Mouse (Mus musculus) intestine, postnatal 0 days (tissue): Measurements from ENCODE around the gene Myl9. TPM values are rescaled to one million over a fixed set of nuclear protein-coding genes. Genes with fewer than 3 reads are reported as not detected.

Experiments used
- ATAC-seq: fragments of 200-750 bp; cut with Nextera tagmentation; 2 replicates; pipeline ENCODE4 v1.8.0; 2017; ENCODE audit warnings: mild to moderate bottlenecking, moderate TSS enrichment, moderate library complexity
- H3K27ac ChIP-seq: fragments of 300-500 bp; sonication (generic); 2 replicates; pipeline ENCODE4 v1.5.1; 2014; ENCODE audit warnings: mild to moderate bottlenecking, low read depth, low read length, moderate library complexity
- H3K27me3 ChIP-seq: fragments of 300-500 bp; sonication (generic); replicated peaks from 2 replicates; pipeline ENCODE4 v1.6.1; 2014; ENCODE audit warnings: low read length, mixed read lengths; ENCODE audit not compliant: control insufficient read depth, insufficient read depth
- H3K36me3 ChIP-seq: fragments of 300-500 bp; sonication (generic); 2 replicates; pipeline ENCODE4 v1.6.1; 2014; ENCODE audit warnings: mild to moderate bottlenecking, moderate library complexity; ENCODE audit not compliant: control insufficient read depth, insufficient read depth
- H3K4me1 ChIP-seq: fragments of 300-500 bp; sonication (generic); replicated peaks from 2 replicates; pipeline ENCODE4 v1.6.1; 2014; ENCODE audit warnings: antibody characterized with exemption, low read length, mixed read lengths; ENCODE audit not compliant: control insufficient read depth, insufficient read depth
- H3K4me2 ChIP-seq: fragments of 300-500 bp; sonication (generic); replicated peaks from 2 replicates; pipeline ENCODE4 v1.6.1; 2014; ENCODE audit warnings: low read depth, mild to moderate bottlenecking, moderate library complexity
- H3K4me3 ChIP-seq: fragments of 300-500 bp; sonication (generic); 2 replicates; pipeline ENCODE4 v1.5.1; 2014; ENCODE audit warnings: low read depth, low read length
- H3K9ac ChIP-seq: fragments of 300-500 bp; sonication (generic); 2 replicates; pipeline ENCODE4 v1.6.1; 2014; ENCODE audit warnings: mild to moderate bottlenecking, low read depth, low read length
- H3K9me3 ChIP-seq: fragments of 300-500 bp; sonication (generic); 2 replicates; pipeline ENCODE4 v1.6.1; 2016; ENCODE audit warnings: mixed run types; ENCODE audit not compliant: control insufficient read depth
- CTCF ChIP-seq: sonication (generic); IDR thresholded peaks from 2 replicates; pipeline ENCODE4 v1.5.1; 2016; ENCODE audit warnings: low read depth, mild to moderate bottlenecking, control low read depth, antibody characterized with exemption, moderate library complexity
- WGBS: fragments of 180-500 bp; shearing (Covaris S2); extraction: QIAGEN DNeasy Blood & Tissue Kit; methylation state at CpG from one replicate; pipeline ENCODE4 v1.1.7; 2014; 5-methylcytosine and 5-hydroxymethylcytosine counted together
- polyA plus RNA-seq: library from polyadenylated mRNA; unstranded; fragments of >200 nt; fragmentation: Nextera tagmentation; extraction: Ambion mirVana; gene quantifications from 2 replicates; pipeline ENCODE4 v1.2.1, GENCODE M21; 2015

Gene Myl9
- polyA plus RNA-seq, 1 experiment from 2014 or later, result 1,325 TPM

- H3K27me3 ChIP-seq, result no peaks in the 10 kb centered on the region
- no peaks in the 10 kb centered on the region for H3K4me1 ChIP-seq
- no peak overlapping the region for H3K4me2 ChIP-seq
- peaks cover 30% of the 10 kb centered on the region for H3K36me3 ChIP-seq
- 77% methylated on average over 10 of the region's 10 CpGs for WGBS
- H3K9ac ChIP-seq, result no peak overlapping the region
- H3K9me3 ChIP-seq, result no peaks in the 10 kb centered on the region
- no peak for TF ChIP-seq CTCF
- H3K27ac ChIP-seq, result no peak overlapping the region
- no peak for ATAC-seq
- no peak overlapping the region for H3K4me3 ChIP-seq
These were observed 8.8 kb upstream of the Myl9 start for GRCm38 (mm10) chr2:156766227-156767019.

GRCm38 (mm10) chr2:156767108-156767507 is 8.1 kb upstream of the Myl9 start:
- 68% methylated on average over 5 of the region's 5 CpGs for WGBS

GRCm38 (mm10) chr2:156769274-156769673 is 5.9 kb upstream of the Myl9 start:
- H3K4me3 ChIP-seq, result no peak overlapping the region
- H3K9ac ChIP-seq, result no peak overlapping the region
- H3K36me3 ChIP-seq, result peaks cover 1% of the 10 kb centered on the region; the same call in 1 of the 2 replicates
- H3K4me1 ChIP-seq, result no peaks in the 10 kb centered on the region
- H3K9me3 ChIP-seq, result no peaks in the 10 kb centered on the region
- H3K27me3 ChIP-seq, result no peaks in the 10 kb centered on the region
- no peak for ATAC-seq
- no peak overlapping the region for H3K27ac ChIP-seq
- 57% methylated on average over 12 of the region's 12 CpGs for whole genome bisulfite sequencing
- TF ChIP-seq CTCF, result no peak
- H3K4me2 ChIP-seq, result no peak overlapping the region

More at GRCm38 (mm10) chr2:156767108-156767507, 8.1 kb upstream of the Myl9 start:
- no peak overlapping the region for H3K9ac ChIP-seq
- H3K9me3 ChIP-seq, result no peaks in the 10 kb centered on the region
- H3K4me2 ChIP-seq, result no peak overlapping the region
- no peak overlapping the region for H3K27ac ChIP-seq
- H3K36me3 ChIP-seq, result peaks cover 23% of the 10 kb centered on the region
- H3K4me3 ChIP-seq, result no peak overlapping the region
- H3K4me1 ChIP-seq, result no peaks in the 10 kb centered on the region
- TF ChIP-seq CTCF, result no peak
- H3K27me3 ChIP-seq, result no peaks in the 10 kb centered on the region
- no peak for ATAC-seq

GRCm38 (mm10) chr2:156773470-156773869 is 1.8 kb upstream of the Myl9 start:
- Histone ChIP-seq H3K9ac (no peak overlapping the region), H3K36me3 (no peaks in the 10 kb centered on the region), H3K27ac (no peak overlapping the region), H3K4me3 (no peak overlapping the region), H3K27me3 (no peaks in the 10 kb centered on the region), H3K4me1 (0 out of 2 replicates have a peak, but pooled peaks cover 10% of the 10 kb centered on the region), H3K9me3 (no peaks in the 10 kb centered on the region), H3K4me2 (no peak overlapping the region)
- no peak for TF ChIP-seq CTCF
- ATAC-seq, result no peak

- Histone ChIP-seq H3K9me3 (no peaks in the 10 kb centered on the region), H3K4me3 (peak overlapping the region; percentile 41), H3K36me3 (no peaks in the 10 kb centered on the region), H3K4me1 (0 out of 2 replicates have a peak, but pooled peaks cover 10% of the 10 kb centered on the region), H3K4me2 (peak overlapping the region; percentile 49), H3K27me3 (no peaks in the 10 kb centered on the region), H3K27ac (peak overlapping the region; percentile 77), H3K9ac (no peak overlapping the region)
- 68% methylated on average over 13 of the region's 13 CpGs for WGBS
- ATAC-seq, result no peak
- no peak for TF ChIP-seq CTCF
These were observed 1.0 kb upstream of the Myl9 start for GRCm38 (mm10) chr2:156774035-156774737.
